Mouse (Mus musculus) limb, embryonic 13.5 days (tissue): ENCODE data around the gene Arhgef25. TPM values are rescaled to one million over a fixed set of nuclear protein-coding genes. Genes with fewer than 3 reads are reported as not detected.
A peak's percentile ranks its signal among the peaks of the same experiment; 100 is the strongest.

ENCODE experiments used
- ATAC-seq: fragments of 200-750 bp; cut with Nextera tagmentation; 2 replicates; pipeline ENCODE4 v1.8.0; 2017; ENCODE audit warnings: low read depth, moderate number of reproducible peaks, moderate TSS enrichment; ENCODE audit not compliant: low FRiP score
- H3K27ac ChIP-seq: fragments of 300-500 bp; sonication (generic); 2 replicates; pipeline ENCODE4 v1.5.1; 2015; ENCODE audit warnings: inconsistent platforms, mild to moderate bottlenecking, moderate library complexity
- H3K27me3 ChIP-seq: fragments of 300-500 bp; sonication (generic); 2 replicates; pipeline ENCODE4 v1.6.1; 2015; ENCODE audit warnings: mild to moderate bottlenecking, inconsistent platforms
- H3K36me3 ChIP-seq: fragments of 300-500 bp; sonication (generic); 2 replicates; pipeline ENCODE4 v1.6.1; 2015; ENCODE audit warnings: inconsistent platforms, mild to moderate bottlenecking, moderate library complexity
- H3K4me1 ChIP-seq: fragments of 300-500 bp; sonication (generic); 2 replicates; pipeline ENCODE4 v1.6.1; 2015; ENCODE audit warnings: inconsistent platforms
- H3K4me2 ChIP-seq: fragments of 300-500 bp; sonication (generic); replicated peaks from 2 replicates; pipeline ENCODE4 v1.6.1; 2015; ENCODE audit warnings: inconsistent platforms, mild to moderate bottlenecking, moderate library complexity
- H3K4me3 ChIP-seq: fragments of 300-500 bp; sonication (generic); 2 replicates; pipeline ENCODE4 v1.5.1; 2015; ENCODE audit warnings: moderate library complexity, mild to moderate bottlenecking, inconsistent platforms
- H3K9ac ChIP-seq: fragments of 300-500 bp; sonication (generic); 2 replicates; pipeline ENCODE4 v1.6.1; 2015; ENCODE audit warnings: mild to moderate bottlenecking, inconsistent platforms
- H3K9me3 ChIP-seq: fragments of 300-500 bp; sonication (generic); 2 replicates; pipeline ENCODE4 v1.6.1; 2016; ENCODE audit warnings: inconsistent platforms
- WGBS: fragments of 180-500 bp; shearing (Covaris S2); methylation state at CpG from one replicate; pipeline ENCODE4 v1.1.7; 2015; 5-methylcytosine and 5-hydroxymethylcytosine counted together
- polyA plus RNA-seq: library from polyadenylated mRNA; unstranded; fragments of >200 nt; fragmentation: Nextera tagmentation; extraction: Ambion mirVana; gene quantifications from 2 replicates; pipeline ENCODE4 v1.2.1, GENCODE M21; 2015

Gene Arhgef25
- polyA plus RNA-seq, 1 experiment from 2014 or later: 111 TPM

DNA sequence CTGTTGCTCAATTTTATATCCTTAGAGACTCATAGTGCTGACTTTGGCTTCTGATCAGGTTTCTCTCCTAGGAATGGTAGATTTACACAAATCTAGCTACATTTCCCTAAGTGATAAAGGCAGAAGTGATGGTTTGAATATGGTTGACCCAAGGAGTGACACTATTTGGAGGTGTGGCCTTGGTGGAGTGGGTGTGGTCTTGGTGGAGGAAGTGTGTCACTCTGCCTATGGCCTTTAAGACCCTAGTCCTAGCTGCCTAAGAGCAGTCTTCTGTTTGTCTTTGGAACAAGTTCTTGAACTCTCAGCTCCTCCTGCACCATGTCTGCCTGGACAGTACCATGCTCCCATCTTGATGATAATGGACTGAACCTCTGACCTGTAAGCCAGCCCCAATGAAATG lies 27.3 kb upstream of the Arhgef25 start:
- Histone ChIP-seq H3K4me3 (no peak overlapping the region), H3K4me2 (no peak overlapping the region), H3K9me3 (no peaks in the 10 kb centered on the region), H3K27me3 (no peaks in the 10 kb centered on the region), H3K36me3 (no peaks in the 10 kb centered on the region), H3K27ac (no peak overlapping the region), H3K9ac (no peak overlapping the region), H3K4me1 (no peaks in the 10 kb centered on the region)
- ATAC-seq: no peak

- Histone ChIP-seq H3K27me3 (no peaks in the 10 kb centered on the region), H3K4me3 (no peak overlapping the region), H3K9me3 (no peaks in the 10 kb centered on the region), H3K4me1 (no peaks in the 10 kb centered on the region), H3K36me3 (no peaks in the 10 kb centered on the region), H3K4me2 (no peak overlapping the region), H3K9ac (no peak overlapping the region), H3K27ac (no peak overlapping the region)
- ATAC-seq: no peak
- WGBS: 94% methylated on average over 11 of the region's 11 CpGs
These were observed 26.6 kb upstream of the Arhgef25 start for GRCm38 (mm10) chr10:127216456-127216855.

- H3K27ac ChIP-seq: no peak overlapping the region
- H3K9me3 ChIP-seq: no peaks in the 10 kb centered on the region
- no peaks in the 10 kb centered on the region for H3K36me3 ChIP-seq
- 74% methylated on average over 1 of the region's 1 CpGs for WGBS
- H3K27me3 ChIP-seq: no peaks in the 10 kb centered on the region
- H3K9ac ChIP-seq: no peak overlapping the region
- H3K4me2 ChIP-seq: no peak overlapping the region
- ATAC-seq: no peak
- no peak overlapping the region for H3K4me3 ChIP-seq
- H3K4me1 ChIP-seq: peaks cover 15% of the 10 kb centered on the region
These were observed 24.5 kb upstream of the Arhgef25 start for GRCm38 (mm10) chr10:127214422-127214803.

DNA sequence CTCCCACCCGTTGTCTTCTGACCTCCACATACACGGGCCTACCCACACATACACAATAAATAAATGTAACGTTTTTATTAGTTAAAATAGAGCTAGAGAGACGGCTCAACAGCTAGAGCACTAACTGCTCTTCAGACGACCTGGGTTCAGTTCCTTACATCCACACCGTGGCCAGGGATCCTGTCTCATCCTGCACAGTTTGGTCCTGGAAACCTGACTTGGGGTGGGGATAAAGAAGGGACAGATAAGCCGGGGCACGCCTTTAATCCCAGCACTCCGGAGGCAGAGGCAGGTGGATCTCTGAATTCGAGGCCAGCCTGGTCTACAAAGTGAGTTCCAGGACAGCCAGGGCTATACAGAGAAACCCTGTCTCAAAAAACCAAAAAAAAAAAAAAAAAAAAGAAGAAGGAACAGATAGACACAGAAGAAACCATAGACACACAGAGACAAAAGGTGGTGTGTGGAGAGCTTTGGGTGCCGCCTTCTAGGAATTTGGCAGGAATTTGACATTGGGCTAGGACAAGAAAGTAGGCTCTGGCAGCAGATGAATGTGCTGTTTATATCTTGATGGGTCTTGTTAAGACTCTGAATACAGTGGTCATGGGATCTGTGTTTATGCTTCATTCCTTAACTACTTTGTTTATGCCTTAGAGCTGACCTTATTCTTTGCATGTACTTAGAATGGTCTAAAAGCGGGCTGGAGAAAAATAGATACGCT lies 24.0 kb upstream of the Arhgef25 start:
- H3K27ac ChIP-seq: no peak overlapping the region
- no peak overlapping the region for H3K4me3 ChIP-seq
- no peaks in the 10 kb centered on the region for H3K27me3 ChIP-seq
- H3K9me3 ChIP-seq: no peaks in the 10 kb centered on the region
- H3K36me3 ChIP-seq: 0 out of 2 replicates have a peak, but pooled peaks cover under 1% of the 10 kb centered on the region
- no peak for ATAC-seq
- peaks cover 15% of the 10 kb centered on the region for H3K4me1 ChIP-seq
- no peak overlapping the region for H3K4me2 ChIP-seq
- H3K9ac ChIP-seq: no peak overlapping the region
- WGBS: 84% methylated on average over 13 of the region's 13 CpGs

GRCm38 (mm10) chr10:127213272-127213671 lies 23.4 kb upstream of the Arhgef25 start:
- Histone ChIP-seq H3K4me2 (no peak overlapping the region), H3K9ac (no peak overlapping the region), H3K27me3 (no peaks in the 10 kb centered on the region), H3K9me3 (no peaks in the 10 kb centered on the region), H3K4me3 (no peak overlapping the region), H3K36me3 (peaks cover 6% of the 10 kb centered on the region), H3K4me1 (peaks cover 15% of the 10 kb centered on the region), H3K27ac (no peak overlapping the region)
- no peak for ATAC-seq
- 88% methylated on average over 8 of the region's 8 CpGs for WGBS

DNA sequence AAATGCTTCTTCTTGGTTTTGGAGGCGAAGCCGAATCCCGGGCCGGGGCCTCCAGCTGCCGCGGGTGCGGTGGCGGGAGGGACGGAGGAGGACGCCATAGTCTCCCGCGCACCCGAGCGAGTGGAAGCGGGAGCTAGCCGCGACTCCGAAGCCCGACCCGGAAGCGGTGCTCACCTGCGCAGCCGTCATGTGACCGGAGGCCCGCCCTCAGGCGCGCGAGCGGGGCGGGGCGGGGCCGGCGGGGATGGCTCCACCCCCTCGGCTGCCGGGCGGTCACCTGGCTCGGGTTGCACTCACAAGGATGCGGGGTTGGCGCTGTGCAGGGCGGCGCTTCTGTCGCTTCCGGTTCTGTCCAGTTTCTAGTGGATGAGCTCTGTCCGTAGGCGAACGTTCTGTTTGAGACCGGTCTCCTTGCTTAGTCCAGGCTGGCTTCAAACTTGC lies 21.6 kb upstream of the Arhgef25 start, which contains the start of gene Pip4k2c:
TSS of gene Pip4k2c (minus strand) at position 172 of the 441 bp plus-strand sequence.
- H3K36me3 ChIP-seq: peaks cover 23% of the 10 kb centered on the region
- H3K4me3 ChIP-seq: peak within 1 kb of the TSS; percentile 86
- WGBS: under 1% methylated on average over 46 of the region's 47 CpGs
- no peaks in the 10 kb centered on the region for H3K27me3 ChIP-seq
- H3K9me3 ChIP-seq: no peaks in the 10 kb centered on the region
- ATAC-seq: peak; percentile 96
- H3K4me2 ChIP-seq: peak within 1 kb of the TSS; percentile 97
- no peak within 1 kb of the TSS; the same call in 1 of the 2 replicates for H3K27ac ChIP-seq
- H3K4me1 ChIP-seq: peaks cover 15% of the 10 kb centered on the region
- H3K9ac ChIP-seq: peak within 1 kb of the TSS; percentile 84

- Histone ChIP-seq H3K4me3 (peak overlapping the region; percentile 86), H3K9ac (peak overlapping the region; percentile 84), H3K27me3 (no peaks in the 10 kb centered on the region), H3K9me3 (no peaks in the 10 kb centered on the region), H3K27ac (no peak overlapping the region; the same call in 1 of the 2 replicates), H3K4me2 (peak overlapping the region; percentile 97), H3K4me1 (peaks cover 15% of the 10 kb centered on the region), H3K36me3 (peaks cover 28% of the 10 kb centered on the region)
- ATAC-seq: peak; percentile 73
- WGBS: under 1% methylated on average over 25 of the region's 25 CpGs
These were observed 21.1 kb upstream of the Arhgef25 start for GRCm38 (mm10) chr10:127210961-127211405.

GRCm38 (mm10) chr10:127209928-127210570 lies 20.2 kb upstream of the Arhgef25 start:
- peak overlapping the region; percentile 97 for H3K4me2 ChIP-seq
- peaks cover 37% of the 10 kb centered on the region for H3K36me3 ChIP-seq
- H3K4me1 ChIP-seq: peaks cover 15% of the 10 kb centered on the region
- H3K9me3 ChIP-seq: no peaks in the 10 kb centered on the region
- no peak for ATAC-seq
- no peaks in the 10 kb centered on the region for H3K27me3 ChIP-seq
- WGBS: 88% methylated on average over 13 of the region's 13 CpGs
- peak overlapping the region; percentile 84 for H3K9ac ChIP-seq
- H3K4me3 ChIP-seq: peak overlapping the region; percentile 86
- no peak overlapping the region for H3K27ac ChIP-seq

GRCm38 (mm10) chr10:127208921-127209320 lies 19.0 kb upstream of the Arhgef25 start:
- H3K36me3 ChIP-seq: peaks cover 47% of the 10 kb centered on the region
- no peaks in the 10 kb centered on the region for H3K9me3 ChIP-seq
- H3K9ac ChIP-seq: no peak overlapping the region
- peaks cover 15% of the 10 kb centered on the region for H3K4me1 ChIP-seq
- no peak for ATAC-seq
- WGBS: 91% methylated on average over 4 of the region's 4 CpGs
- H3K27ac ChIP-seq: no peak overlapping the region
- no peak overlapping the region for H3K4me3 ChIP-seq
- no peak overlapping the region for H3K4me2 ChIP-seq
- H3K27me3 ChIP-seq: no peaks in the 10 kb centered on the region

DNA sequence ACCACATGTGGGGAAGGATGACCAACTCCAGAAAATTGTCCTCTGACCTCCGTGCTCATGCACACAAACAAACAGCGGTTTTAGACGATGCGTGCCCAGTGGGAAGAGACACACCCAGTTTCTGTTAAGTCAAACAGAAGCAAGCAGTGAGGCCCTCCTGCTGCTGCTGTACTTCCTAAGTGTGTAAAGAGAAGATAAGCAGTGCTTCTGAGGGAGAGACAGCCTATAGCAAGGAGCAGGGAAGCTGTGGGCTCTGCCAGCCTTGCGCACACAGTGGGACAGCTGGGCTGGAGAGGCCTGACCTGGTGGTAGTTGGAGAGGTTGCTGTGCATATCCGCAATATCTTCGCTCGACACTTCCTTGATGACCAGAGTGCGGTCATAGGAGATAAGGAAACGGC lies 15.5 kb upstream of the Arhgef25 start:
- ATAC-seq: no peak
- Histone ChIP-seq H3K36me3 (peaks cover 78% of the 10 kb centered on the region), H3K27me3 (no peaks in the 10 kb centered on the region), H3K4me3 (no peak overlapping the region), H3K9me3 (no peaks in the 10 kb centered on the region), H3K27ac (no peak overlapping the region), H3K9ac (no peak overlapping the region), H3K4me1 (peaks cover 8% of the 10 kb centered on the region), H3K4me2 (no peak overlapping the region)
- WGBS: 88% methylated on average over 10 of the region's 10 CpGs

DNA sequence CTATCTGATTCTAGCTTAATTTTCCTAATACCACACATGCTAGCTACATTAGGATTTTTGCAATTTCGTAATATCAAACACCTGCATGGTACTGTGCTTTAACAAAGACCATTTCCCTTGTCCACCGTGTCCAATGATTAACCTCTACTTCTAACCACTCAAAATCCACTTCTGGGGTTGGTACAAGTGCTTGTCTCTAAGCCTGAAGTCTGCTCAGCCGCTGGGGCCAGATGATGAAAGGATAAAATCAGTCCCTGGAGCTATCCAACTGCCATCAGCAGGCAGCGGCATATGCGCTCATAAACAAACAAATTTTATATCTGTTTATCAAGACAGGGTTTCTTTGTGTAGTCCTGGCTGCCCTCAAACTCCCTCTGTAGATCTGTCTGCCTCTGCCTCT lies 14.7 kb upstream of the Arhgef25 start:
- WGBS: 85% methylated on average over 5 of the region's 5 CpGs
- Histone ChIP-seq H3K36me3 (peaks cover 86% of the 10 kb centered on the region), H3K4me2 (no peak overlapping the region)

GRCm38 (mm10) chr10:127203106-127203505 lies 13.2 kb upstream of the Arhgef25 start:
- 90% methylated on average over 3 of the region's 3 CpGs for WGBS
- ATAC-seq: no peak
- H3K36me3 ChIP-seq: peaks cover 93% of the 10 kb centered on the region
- no peaks in the 10 kb centered on the region for H3K27me3 ChIP-seq
- no peak overlapping the region for H3K9ac ChIP-seq
- H3K9me3 ChIP-seq: no peaks in the 10 kb centered on the region
- no peak overlapping the region for H3K4me2 ChIP-seq
- no peaks in the 10 kb centered on the region for H3K4me1 ChIP-seq
- no peak overlapping the region for H3K4me3 ChIP-seq
- no peak overlapping the region for H3K27ac ChIP-seq

More for the DNA sequence above, 14.7 kb upstream of the Arhgef25 start:
- Histone ChIP-seq H3K4me1 (peaks cover under 1% of the 10 kb centered on the region; the same call in 1 of the 2 replicates), H3K4me3 (no peak overlapping the region), H3K9me3 (no peaks in the 10 kb centered on the region), H3K27ac (no peak overlapping the region), H3K27me3 (no peaks in the 10 kb centered on the region), H3K9ac (no peak overlapping the region)
- ATAC-seq: no peak
